Mouse (Mus musculus) heart, embryonic 15.5 days (tissue): ENCODE results near the gene Bcl2a1b. TPM values are rescaled to one million over a fixed set of nuclear protein-coding genes. Genes with fewer than 3 reads are reported as not detected.

Experiments used
- ATAC-seq: fragments of 200-750 bp; cut with Nextera tagmentation; replicated peaks from 2 replicates; pipeline ENCODE4 v1.8.0; 2017; ENCODE audit warnings: low read depth, moderate TSS enrichment; ENCODE audit not compliant: insufficient number of reproducible peaks, insufficient read depth, low FRiP score
- H3K27ac ChIP-seq: fragments of 300-500 bp; sonication (generic); 2 replicates; pipeline ENCODE4 v1.5.1; 2015; ENCODE audit warnings: mild to moderate bottlenecking, inconsistent platforms
- H3K27me3 ChIP-seq: fragments of 300-500 bp; sonication (generic); 2 replicates; pipeline ENCODE4 v1.6.1; 2015; ENCODE audit warnings: inconsistent platforms
- H3K36me3 ChIP-seq: fragments of 300-500 bp; sonication (generic); 2 replicates; pipeline ENCODE4 v1.6.1; 2015; ENCODE audit warnings: mild to moderate bottlenecking, inconsistent platforms
- H3K4me1 ChIP-seq: fragments of 300-500 bp; sonication (generic); replicated peaks from 2 replicates; pipeline ENCODE4 v1.6.1; 2015; ENCODE audit warnings: inconsistent platforms
- H3K4me2 ChIP-seq: fragments of 300-500 bp; sonication (generic); 2 replicates; pipeline ENCODE4 v1.6.1; 2015; ENCODE audit warnings: inconsistent platforms, mild to moderate bottlenecking, moderate library complexity
- H3K4me3 ChIP-seq: fragments of 300-500 bp; sonication (generic); 2 replicates; pipeline ENCODE4 v1.5.1; 2015; ENCODE audit warnings: mild to moderate bottlenecking, inconsistent platforms
- H3K9ac ChIP-seq: fragments of 300-500 bp; sonication (generic); 2 replicates; pipeline ENCODE4 v1.6.1; 2015; ENCODE audit warnings: mild to moderate bottlenecking, inconsistent platforms
- H3K9me3 ChIP-seq: fragments of 300-500 bp; sonication (generic); replicated peaks from 2 replicates; pipeline ENCODE4 v1.6.1; 2016; ENCODE audit warnings: inconsistent platforms
- WGBS: fragments of 180-500 bp; shearing (Covaris S2); methylation state at CpG from one replicate; pipeline ENCODE4 v1.1.7; 2015; ENCODE audit warnings: mixed read lengths; 5-methylcytosine and 5-hydroxymethylcytosine counted together
- polyA plus RNA-seq: library from polyadenylated mRNA; unstranded; fragments of >200 nt; fragmentation: Nextera tagmentation; extraction: Ambion mirVana; gene quantifications from 2 replicates; pipeline ENCODE4 v1.2.1, GENCODE M21; 2015

The Bcl2a1b gene
- polyA plus RNA-seq, 1 experiment from 2014 or later, result 3.7 TPM

- Histone ChIP-seq H3K4me3 (no peak overlapping the region), H3K9ac (no peak overlapping the region), H3K36me3 (no peaks in the 10 kb centered on the region), H3K9me3 (no peaks in the 10 kb centered on the region), H3K27me3 (no peaks in the 10 kb centered on the region), H3K27ac (no peak overlapping the region), H3K4me2 (no peak overlapping the region), H3K4me1 (no peaks in the 10 kb centered on the region)
- WGBS, result 75% methylated on average over 12 of the region's 12 CpGs
- ATAC-seq, result no peak
Measured at GRCm38 (mm10) chr9:89256556-89257335, 57.7 kb downstream of the Bcl2a1b start.

Other genes starting within 250 kb of the Bcl2a1b start
- 0.69 and 0.71 TPM in 2 replicates for gene Bcl2a1a, start 242.3 kb upstream of the Bcl2a1b start, polyA plus RNA-seq
- gene Trim43b, start 106.4 kb upstream of the Bcl2a1b start, polyA plus RNA-seq, result not detected in 2 replicates
- gene Gm29094, start 170 bp downstream of the Bcl2a1b start, polyA plus RNA-seq, result 0.58 TPM in 1 of 2 replicates, not detected in the other
- gene Mthfs, start 11.5 kb downstream of the Bcl2a1b start, polyA plus RNA-seq, result 14.9 and 20.7 TPM in 2 replicates